Mouse (Mus musculus) brain, embryonic 14.5 days (tissue): ENCODE results near the gene Bsn.

Experiments used
- CTCF ChIP-seq: fragments of 200-500 bp; IDR thresholded peaks from 2 replicates; pipeline ENCODE4 v1.5.1; 2012; ENCODE audit warnings: inconsistent platforms, mild to moderate bottlenecking, moderate library complexity, borderline replicate concordance; ENCODE audit not compliant: insufficient read depth, insufficient read length; ENCODE audit errors: extremely low read depth
- POLR2A ChIP-seq: fragments of 200-500 bp; IDR thresholded peaks from 2 replicates; pipeline ENCODE4 v1.6.1; 2012; ENCODE audit warnings: mild to moderate bottlenecking, inconsistent platforms, borderline replicate concordance; ENCODE audit not compliant: poor library complexity, insufficient read depth, insufficient read length, severe bottlenecking; ENCODE audit errors: extremely low read depth

DNA sequence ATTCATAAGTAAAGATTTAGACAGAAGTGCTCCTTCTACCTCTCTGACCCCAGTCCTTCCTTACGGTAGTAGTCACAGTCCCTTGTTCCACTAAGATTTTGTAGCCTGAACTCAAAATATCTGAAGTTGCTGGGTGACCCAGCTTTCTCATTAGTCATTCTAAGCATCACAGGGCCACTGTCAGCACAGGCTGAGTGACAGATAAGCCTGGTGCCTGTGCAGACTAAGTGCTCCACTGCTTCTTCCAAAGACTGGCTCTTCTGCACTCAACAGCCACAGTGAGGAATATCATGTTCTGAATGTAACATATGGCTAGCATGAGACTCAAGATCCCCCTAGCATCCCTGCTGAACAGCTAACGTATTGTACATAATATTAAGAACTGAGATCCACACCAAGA lies 44.5 kb upstream of the Bsn start:
- TF ChIP-seq POLR2A: no peak
- no peak for TF ChIP-seq CTCF
